ENCODE assay signal across 21 mouse cellular contexts in the genomic region with DNA sequence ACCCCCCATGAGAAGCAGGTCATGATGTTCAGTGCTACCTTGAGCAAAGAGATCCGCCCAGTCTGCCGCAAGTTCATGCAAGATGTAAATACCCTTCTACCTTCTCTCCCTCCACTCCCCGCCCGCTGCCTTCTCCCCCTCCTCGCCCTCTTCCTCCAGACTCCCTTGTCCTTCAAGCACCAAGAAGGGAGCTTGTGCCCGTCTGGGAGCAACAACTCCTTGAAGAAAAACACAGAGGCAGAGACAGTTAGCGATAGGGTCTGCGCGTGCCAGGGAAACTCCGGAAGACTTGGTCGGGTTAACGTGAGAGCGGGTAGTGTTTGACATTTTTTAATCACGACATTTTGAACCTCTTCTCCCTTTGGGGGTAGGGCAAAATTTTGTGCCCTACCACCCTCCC. TPM values are rescaled to one million over a fixed set of nuclear protein-coding genes. Genes with fewer than 3 reads are reported as not detected.
"Had no signal": no experiment of that assay in that cellular context is flagged by ENCODE, and none has a peak within 500 bp of the region (broad histone marks: within the 10 kb centered on the region; RNA-seq: fewer than 3 reads in every experiment).

No protein-coding gene starts in this region.

- H3K27me3 ChIP-seq: midbrain, embryonic 13.5 days; midbrain, embryonic 15.5 days; neural tube, embryonic 13.5 days; neural tube, embryonic 15.5 days had no signal

- H3K9ac ChIP-seq: lung, embryonic 14.5 days; midbrain, embryonic 13.5 days; midbrain, embryonic 15.5 days; neural tube, embryonic 13.5 days; neural tube, embryonic 15.5 days had no signal

- ATAC-seq: midbrain, embryonic 13.5 days; midbrain, embryonic 15.5 days had no signal

- H3K9me3 ChIP-seq: midbrain, embryonic 10.5 days; midbrain, embryonic 13.5 days; midbrain, embryonic 15.5 days; neural tube, embryonic 13.5 days; neural tube, embryonic 15.5 days had no signal

- DNase-seq: lung, embryonic 14.5 days; lung, postnatal 14 days; lung, postnatal 4 days; retina, postnatal 1 day; right cerebral cortex, adult 18-20 months; right cerebral cortex, postnatal 25 days; right cerebral cortex, postnatal 4 days; spleen, adult 18-20 months; thymus, adult 18-20 months; thymus, postnatal 14 days had no signal

- H3K4me2 ChIP-seq: lung, embryonic 14.5 days; midbrain, embryonic 13.5 days; midbrain, embryonic 15.5 days; neural tube, embryonic 13.5 days; neural tube, embryonic 15.5 days had no signal

- H3K4me3 ChIP-seq: midbrain, embryonic 10.5 days; midbrain, embryonic 13.5 days; midbrain, embryonic 15.5 days; myocyte; neural tube, embryonic 13.5 days; neural tube, embryonic 15.5 days had no signal

- H3K27ac ChIP-seq: midbrain, embryonic 10.5 days; midbrain, embryonic 13.5 days; midbrain, embryonic 15.5 days; neural tube, embryonic 13.5 days; neural tube, embryonic 15.5 days had no signal

RNA-seq across cellular contexts. Expression of a gene that starts 28.4 kb away (rescaled TPM):
- total RNA-seq: megakaryocyte-erythroid progenitor cell, adult 5-6 weeks had no signal
- polyA plus RNA-seq: liver, embryonic 16.5 days; neural tube, embryonic 11.5 days; neural tube, embryonic 15.5 days; small intestine, adult 2 months; stomach, embryonic 14.5 days had no signal
